In the genomic region with DNA sequence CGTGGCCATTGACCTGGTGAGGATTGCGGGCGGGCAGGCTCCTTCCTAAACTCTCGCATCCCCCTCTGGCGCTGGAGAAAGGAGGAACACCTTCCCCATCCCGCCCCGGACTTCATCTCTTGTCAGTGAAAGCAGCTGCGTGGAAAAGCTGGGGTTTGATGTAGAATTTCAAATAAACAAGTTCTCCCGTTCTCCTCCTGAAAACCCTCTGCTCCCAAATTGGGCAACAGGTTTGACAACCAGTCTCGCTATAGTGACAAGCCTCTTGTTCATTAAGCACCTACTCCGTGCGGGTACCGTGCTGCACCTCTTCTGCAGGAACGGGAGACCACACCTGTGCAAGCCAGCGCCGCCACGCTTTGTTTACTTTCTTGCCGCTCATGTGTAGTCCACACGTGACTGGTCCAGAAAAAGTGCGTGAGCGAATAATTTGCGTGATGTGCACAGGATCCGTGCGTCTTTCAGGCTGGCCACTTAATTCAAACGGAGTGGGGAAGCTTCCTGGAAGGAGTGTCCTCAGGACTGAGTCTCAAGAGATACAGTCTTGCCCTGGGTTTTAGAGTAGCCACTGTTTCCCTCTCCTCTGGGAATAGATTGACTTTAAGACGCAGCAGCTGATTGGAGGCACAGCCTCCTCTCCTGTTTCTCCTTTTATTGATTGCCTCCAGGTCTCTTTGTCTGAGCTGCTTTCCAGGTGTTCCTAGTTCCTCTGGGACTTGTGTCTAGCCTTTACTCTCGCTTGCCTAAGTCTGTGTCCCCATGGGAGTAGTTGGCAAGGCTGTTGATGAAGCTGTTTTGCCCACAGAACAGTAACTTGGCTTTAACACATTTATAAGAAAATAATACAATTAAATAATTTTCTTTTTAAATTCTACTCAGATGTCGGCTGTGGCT, we compare ENCODE assay signal across 8 mouse cellular contexts. TPM values are rescaled to one million over a fixed set of nuclear protein-coding genes. Genes with fewer than 3 reads are reported as not detected.
DNase-seq lines count a peak whose midpoint lies in the region; ATAC-seq lines count a peak whose summit lies in the region.

No protein-coding gene starts in this region.

- H3K27ac ChIP-seq in heart, embryonic 12.5 days (ENCODE audit: poor library complexity, severe bottlenecking): no peak overlapping the region
- no peak overlapping the region for H3K27ac ChIP-seq in forebrain, embryonic 16.5 days (ENCODE audit: low read length)
- H3K27ac ChIP-seq in lung, embryonic 15.5 days: no peak overlapping the region
- no peak overlapping the region for H3K27ac ChIP-seq in stomach, embryonic 16.5 days (ENCODE audit: low read length)

- no peak for ATAC-seq in heart, embryonic 12.5 days (ENCODE audit: insufficient number of reproducible peaks, low FRiP score)
- ATAC-seq in forebrain, embryonic 16.5 days: no peak; the same call in 1 of the 2 replicates
- 0 out of 2 replicates have a peak, but pooled peaks have one; percentile 49 for ATAC-seq in lung, embryonic 15.5 days (ENCODE audit: borderline replicate concordance, extremely low read depth, low FRiP score, low TSS enrichment)
- 0 out of 2 replicates have a peak, but pooled peaks have one; percentile 54 for ATAC-seq in stomach, embryonic 16.5 days (ENCODE audit: insufficient read depth, low FRiP score)

- peaks cover 32% of the 10 kb centered on the region for H3K27me3 ChIP-seq in heart, embryonic 12.5 days (replicated peaks)
- peaks cover 28% of the 10 kb centered on the region for H3K27me3 ChIP-seq in forebrain, embryonic 16.5 days (replicated peaks; ENCODE audit: control insufficient read depth, insufficient read depth, low read length)
- H3K27me3 ChIP-seq in lung, embryonic 15.5 days: peaks cover 42% of the 10 kb centered on the region
- H3K27me3 ChIP-seq in stomach, embryonic 16.5 days (ENCODE audit: control insufficient read depth, insufficient read depth, low read length): peaks cover 14% of the 10 kb centered on the region

- no peak for DNase-seq in heart, postnatal 36 days
- DNase-seq in R1 (ENCODE audit: low read depth, low spot score): peak; percentile 51
- DNase-seq in layer of hippocampus, postnatal 25 days (ENCODE audit: extremely low spot score in 1 of 2, low spot score in 1 of 2): no peak
- no peak for DNase-seq in layer of hippocampus, adult 11-12 months (ENCODE audit: low spot score)

- intact Hi-C loops in heart, postnatal 36 days (cut with DNase I): loop anchor here (5.0 kb wide), 2 partner anchors 45 to 410 kb away; no protein-coding TSS in a partner anchor

- peaks cover 13% of the 10 kb centered on the region; the same call in 1 of the 2 replicates for H3K4me1 ChIP-seq in heart, embryonic 12.5 days (replicated peaks)
- peaks cover 15% of the 10 kb centered on the region for H3K4me1 ChIP-seq in forebrain, embryonic 16.5 days (replicated peaks; ENCODE audit: control insufficient read depth, insufficient read depth, low read length)
- peaks cover 12% of the 10 kb centered on the region for H3K4me1 ChIP-seq in lung, embryonic 15.5 days
- H3K4me1 ChIP-seq in stomach, embryonic 16.5 days (ENCODE audit: control insufficient read depth, insufficient read depth, low read length): peaks cover 6% of the 10 kb centered on the region; the same call in 1 of the 2 replicates

- H3K9me3 ChIP-seq in heart, embryonic 12.5 days (replicated peaks): no peaks in the 10 kb centered on the region
- no peaks in the 10 kb centered on the region for H3K9me3 ChIP-seq in forebrain, embryonic 16.5 days (ENCODE audit: control insufficient read depth, low read length)
- no peaks in the 10 kb centered on the region for H3K9me3 ChIP-seq in lung, embryonic 15.5 days
- H3K9me3 ChIP-seq in stomach, embryonic 16.5 days (replicated peaks; ENCODE audit: control insufficient read depth, low read length): no peaks in the 10 kb centered on the region

- H3K9ac ChIP-seq in heart, embryonic 12.5 days: peak overlapping the region; percentile 64
- H3K9ac ChIP-seq in forebrain, embryonic 16.5 days (replicated peaks; ENCODE audit: low read depth, low read length): peak overlapping the region; percentile 57
- H3K9ac ChIP-seq in lung, embryonic 15.5 days: peak overlapping the region; percentile 21
- peak overlapping the region; percentile 62 for H3K9ac ChIP-seq in stomach, embryonic 16.5 days (ENCODE audit: low read length)

- peak overlapping the region; percentile 63 for H3K4me3 ChIP-seq in heart, embryonic 12.5 days
- H3K4me3 ChIP-seq in forebrain, embryonic 16.5 days (replicated peaks; ENCODE audit: low read length): peak overlapping the region; percentile 55
- H3K4me3 ChIP-seq in lung, embryonic 15.5 days: peak overlapping the region; percentile 51
- peak overlapping the region; percentile 61 for H3K4me3 ChIP-seq in stomach, embryonic 16.5 days (replicated peaks; ENCODE audit: low read length)

- WGBS in heart, embryonic 12.5 days: 6% methylated on average over 28 of the region's 28 CpGs
- 5% methylated on average over 28 of the region's 28 CpGs for WGBS in forebrain, embryonic 16.5 days
- WGBS in lung, embryonic 15.5 days: 6% methylated on average over 28 of the region's 28 CpGs
- WGBS in stomach, embryonic 16.5 days: 5% methylated on average over 27 of the region's 28 CpGs

- H3K36me3 ChIP-seq in heart, embryonic 12.5 days: no peaks in the 10 kb centered on the region
- no peaks in the 10 kb centered on the region for H3K36me3 ChIP-seq in forebrain, embryonic 16.5 days (ENCODE audit: control insufficient read depth, insufficient read depth)
- H3K36me3 ChIP-seq in lung, embryonic 15.5 days: no peaks in the 10 kb centered on the region
- no peaks in the 10 kb centered on the region for H3K36me3 ChIP-seq in stomach, embryonic 16.5 days (ENCODE audit: control insufficient read depth, insufficient read depth, low read length)

- peak overlapping the region; percentile 98 for H3K4me2 ChIP-seq in heart, embryonic 12.5 days
- peak overlapping the region; percentile 95 for H3K4me2 ChIP-seq in forebrain, embryonic 16.5 days (ENCODE audit: low read length)
- H3K4me2 ChIP-seq in lung, embryonic 15.5 days: peak overlapping the region; percentile 96
- peak overlapping the region; percentile 98 for H3K4me2 ChIP-seq in stomach, embryonic 16.5 days (ENCODE audit: low read depth, low read length)

RNA-seq across cellular contexts. Expression of gene D930020B18Rik, which starts 0.9 kb away (rescaled TPM):
- polyA plus RNA-seq in heart, embryonic 12.5 days (2016; fragmentation: Nextera tagmentation; extraction: Ambion mirVana): 0.09 TPM in 1 of 2 replicates, not detected in the other
- not detected for total RNA-seq in heart, postnatal 36 days (2021)
- polyA plus RNA-seq in forebrain, embryonic 16.5 days (2015; fragmentation: Nextera tagmentation; extraction: Ambion mirVana): 0.27 and 0.40 TPM in 2 replicates
- 0.57 and 0.72 TPM in 2 replicates for polyA plus RNA-seq in lung, embryonic 15.5 days (2015; fragmentation: Nextera tagmentation; extraction: Ambion mirVana)
- polyA plus RNA-seq in stomach, embryonic 16.5 days (2015; fragmentation: Nextera tagmentation; extraction: Ambion mirVana): 1.0 and 1.4 TPM in 2 replicates
- total RNA-seq in layer of hippocampus, postnatal 25 days (2021): under 1 TPM; 0.27 to 0.52 TPM

RNA-seq across cellular contexts. Expression of gene Xpot, which starts 16.2 kb away (rescaled TPM):
- 43.7 and 47.6 TPM in 2 replicates for polyA plus RNA-seq in heart, embryonic 12.5 days (2016; fragmentation: Nextera tagmentation; extraction: Ambion mirVana)
- total RNA-seq in heart, postnatal 36 days (2021): 10 to 100 TPM; 21.9 to 29.4 TPM
- polyA plus RNA-seq in forebrain, embryonic 16.5 days (2015; fragmentation: Nextera tagmentation; extraction: Ambion mirVana): 38.4 and 49.3 TPM in 2 replicates
- polyA plus RNA-seq in lung, embryonic 15.5 days (2015; fragmentation: Nextera tagmentation; extraction: Ambion mirVana): 48.9 and 59.7 TPM in 2 replicates
- 53.9 and 56.1 TPM in 2 replicates for polyA plus RNA-seq in stomach, embryonic 16.5 days (2015; fragmentation: Nextera tagmentation; extraction: Ambion mirVana)
- total RNA-seq in layer of hippocampus, postnatal 25 days (2021): 10 to 100 TPM; 61.2 to 69.0 TPM

RNA-seq across cellular contexts. Expression of gene Tbk1, which starts 55.7 kb away (rescaled TPM):
- polyA plus RNA-seq in heart, embryonic 12.5 days (2016; fragmentation: Nextera tagmentation; extraction: Ambion mirVana): 23.9 and 27.7 TPM in 2 replicates
- total RNA-seq in heart, postnatal 36 days (2021): 10 to 100 TPM; 19.3 to 23.9 TPM
- 38.4 and 42.7 TPM in 2 replicates for polyA plus RNA-seq in forebrain, embryonic 16.5 days (2015; fragmentation: Nextera tagmentation; extraction: Ambion mirVana)
- 34.4 and 36.7 TPM in 2 replicates for polyA plus RNA-seq in lung, embryonic 15.5 days (2015; fragmentation: Nextera tagmentation; extraction: Ambion mirVana)
- 34.2 and 36.7 TPM in 2 replicates for polyA plus RNA-seq in stomach, embryonic 16.5 days (2015; fragmentation: Nextera tagmentation; extraction: Ambion mirVana)
- 10 to 100 TPM; 47.6 to 50.8 TPM for total RNA-seq in layer of hippocampus, postnatal 25 days (2021)

Comparison
In these comparisons a context has a peak if more than half of its experiments do, and no peak if none do; other contexts are left out.
1. ATAC-seq: peak in lung, embryonic 15.5 days (single experiment) and stomach, embryonic 16.5 days (single experiment); none in heart, embryonic 12.5 days (single experiment) and forebrain, embryonic 16.5 days (single experiment).
2. Peak in every context shown above with its lines, with median percentiles within 50 percentile points of each other: H3K4me2 ChIP-seq, H3K4me3 ChIP-seq and H3K9ac ChIP-seq.